Mouse (Mus musculus) cortical plate, adult 2 months (tissue): ENCODE results near the gene Mst1r.

Experiments used
- CTCF ChIP-seq: fragments of 200-500 bp; IDR thresholded peaks from 2 replicates; pipeline ENCODE4 v1.5.1; 2011; ENCODE audit warnings: mild to moderate bottlenecking, control low read depth, low read length; ENCODE audit not compliant: insufficient read depth; ENCODE audit errors: extremely low read depth
- POLR2A ChIP-seq: fragments of 200-500 bp; IDR thresholded peaks from 2 replicates; pipeline ENCODE4 v1.6.1; 2011; ENCODE audit warnings: mild to moderate bottlenecking, low read length, control low read depth; ENCODE audit not compliant: insufficient read depth; ENCODE audit errors: extremely low read depth

DNA sequence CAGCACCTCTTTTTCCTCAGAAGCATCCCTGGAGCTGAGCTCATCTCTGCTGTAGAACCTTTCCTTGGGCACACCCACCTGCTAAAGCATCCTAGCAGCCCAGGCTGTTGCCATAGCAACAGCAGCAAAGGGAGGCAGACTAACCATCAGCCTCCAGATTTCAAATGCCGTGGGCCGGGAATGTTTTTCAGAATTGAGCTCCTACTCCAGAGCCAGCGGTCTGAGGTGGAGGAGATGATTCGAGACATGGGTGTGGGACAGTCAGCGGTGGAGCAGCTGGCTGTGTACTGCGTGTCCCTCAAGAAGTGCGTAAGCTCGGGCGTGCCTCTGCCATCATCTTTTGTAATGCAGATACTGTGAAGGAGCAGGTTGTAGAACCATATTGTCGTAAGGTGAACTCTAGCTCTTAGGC lies 54.7 kb downstream of the Mst1r start:
- TF ChIP-seq CTCF (no peak), POLR2A (peak; percentile 77)
